Mouse (Mus musculus) midbrain, embryonic 10.5 days (tissue): ENCODE measurements at regions not wholly inside any gene's neighbourhood (a gene's known extent, or its start where the extent isn't known, plus 50 kb on each side); places are given as distances from the start of the nearest gene placed in this dataset.
"Not testable (repeated sequence)": the region's sequence is repeated elsewhere in the genome, so short reads cannot be mapped to it uniquely, and the experiment has no call there.

Experiments
- DNase-seq: peaks from one replicate; pipeline ENCODE4 v3.0.0-alpha.2; 2017; ENCODE audit warnings: low spot score
- H3K27ac ChIP-seq: fragments of 300-500 bp; sonication (generic); replicated peaks from 2 replicates; pipeline ENCODE4 v1.5.1; 2016; ENCODE audit warnings: mild to moderate bottlenecking
- H3K27me3 ChIP-seq: fragments of 300-500 bp; sonication (generic); 2 replicates; pipeline ENCODE4 v1.6.1; 2016; ENCODE audit warnings: low read depth, mild to moderate bottlenecking; ENCODE audit not compliant: poor library complexity, severe bottlenecking
- H3K36me3 ChIP-seq: fragments of 300-500 bp; sonication (generic); 2 replicates; pipeline ENCODE4 v1.6.1; 2016; ENCODE audit warnings: mild to moderate bottlenecking, moderate library complexity
- H3K4me1 ChIP-seq: fragments of 300-500 bp; sonication (generic); 2 replicates; pipeline ENCODE4 v1.6.1; 2016
- H3K4me3 ChIP-seq: fragments of 300-500 bp; sonication (generic); 2 replicates; pipeline ENCODE4 v1.5.1; 2016; ENCODE audit warnings: mild to moderate bottlenecking, moderate library complexity
- H3K9me3 ChIP-seq: fragments of 300-500 bp; sonication (generic); replicated peaks from 2 replicates; pipeline ENCODE4 v1.6.1; 2016; ENCODE audit warnings: mild to moderate bottlenecking
- WGBS: fragments of 180-500 bp; shearing (Covaris S2); methylation state at CpG from one replicate; pipeline ENCODE4 v1.1.7; 2016; 5-methylcytosine and 5-hydroxymethylcytosine counted together

DNA sequence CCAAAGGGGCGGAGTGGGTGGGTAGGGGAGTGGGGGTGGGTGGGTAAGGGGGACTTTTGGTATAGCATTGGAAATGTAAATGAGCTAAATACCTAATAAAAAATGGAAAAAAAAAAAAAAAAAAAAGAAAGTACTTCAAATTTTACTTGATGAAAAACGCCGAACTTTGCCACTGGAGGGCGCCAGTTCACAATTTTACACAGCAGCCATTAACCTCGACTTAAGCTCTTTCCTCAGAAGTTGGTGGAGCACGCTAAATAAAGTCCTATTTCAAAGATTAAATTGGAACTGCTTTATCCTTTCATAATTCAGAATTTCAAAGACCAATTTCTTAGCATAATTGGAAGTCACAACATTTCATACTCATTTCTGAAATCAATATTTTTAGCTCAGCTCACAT, 272.7 kb upstream of the Pdzrn3 start:
- H3K4me3 ChIP-seq, H3K27ac ChIP-seq, H3K36me3 ChIP-seq, H3K9me3 ChIP-seq, H3K4me1 ChIP-seq, H3K27me3 ChIP-seq: not testable (repeated sequence)
- DNase-seq, result peak; percentile 47
- 13% methylated on average over 5 of the region's 6 CpGs for WGBS

DNA sequence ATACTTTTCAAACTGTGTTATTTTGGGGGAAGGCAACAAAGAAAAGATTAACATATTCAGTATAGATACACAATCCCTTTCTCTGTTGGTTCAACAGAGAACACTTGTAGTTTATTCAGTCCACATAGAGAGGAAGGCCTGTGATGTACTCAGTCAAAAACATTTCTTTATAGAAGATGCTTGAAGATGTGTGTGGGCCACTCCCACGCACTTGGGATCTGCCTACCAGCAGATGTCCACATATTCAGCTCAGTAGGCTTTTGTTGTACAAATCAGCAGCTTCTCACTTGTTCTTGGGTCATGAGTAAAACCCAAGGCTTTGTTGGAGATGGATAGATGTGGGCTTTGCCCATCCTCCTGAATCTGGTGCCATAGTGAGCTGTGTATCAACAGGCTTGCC, 239.6 kb upstream of the Pdzrn3 start:
- DNase-seq, result no peak
- 62% methylated on average over 1 of the region's 1 CpGs for WGBS
- no peaks in the 10 kb centered on the region for H3K4me1 ChIP-seq

GRCm38 (mm10) chr6:101616776-101617175, 239.1 kb upstream of the Pdzrn3 start:
- Histone ChIP-seq H3K27ac (no peak overlapping the region), H3K27me3 (no peaks in the 10 kb centered on the region), H3K9me3 (no peaks in the 10 kb centered on the region), H3K4me3 (no peak overlapping the region), H3K36me3 (no peaks in the 10 kb centered on the region), H3K4me1 (no peaks in the 10 kb centered on the region)
- no peak for DNase-seq
- WGBS, result 50% methylated on average over 3 of the region's 3 CpGs

More for the DNA sequence above, 239.6 kb upstream of the Pdzrn3 start:
- Histone ChIP-seq H3K27me3 (no peaks in the 10 kb centered on the region), H3K36me3 (no peaks in the 10 kb centered on the region), H3K9me3 (no peaks in the 10 kb centered on the region), H3K27ac (no peak overlapping the region), H3K4me3 (no peak overlapping the region)

DNA sequence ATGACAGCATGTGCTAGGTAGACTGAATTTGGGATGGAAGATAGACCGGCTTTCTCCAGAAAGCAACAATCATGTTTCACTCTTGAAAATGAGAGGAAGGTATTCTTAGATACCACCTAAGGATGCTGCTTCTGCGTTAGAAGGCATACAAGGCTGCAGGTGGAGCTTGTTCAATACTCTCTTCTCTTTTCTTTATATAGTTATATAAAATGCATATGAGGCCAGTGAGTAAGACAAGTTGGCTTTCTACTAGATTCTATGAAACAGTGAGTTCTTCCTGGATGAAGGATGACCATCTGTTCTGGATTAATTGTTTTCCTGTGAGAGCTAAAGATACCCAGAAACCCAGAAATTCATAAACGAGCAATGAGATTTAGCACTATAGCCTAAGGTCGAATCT, 231.3 kb upstream of the Pdzrn3 start:
- Histone ChIP-seq H3K4me1 (no peaks in the 10 kb centered on the region), H3K4me3 (no peak overlapping the region), H3K9me3 (no peaks in the 10 kb centered on the region), H3K27me3 (no peaks in the 10 kb centered on the region), H3K27ac (no peak overlapping the region), H3K36me3 (no peaks in the 10 kb centered on the region)
- no peak for DNase-seq
- 92% methylated on average over 4 of the region's 4 CpGs for WGBS

- no peak overlapping the region for H3K4me3 ChIP-seq
- 92% methylated on average over 6 of the region's 6 CpGs for WGBS
- DNase-seq, result no peak
Measured at GRCm38 (mm10) chr6:101603083-101603482, 225.4 kb upstream of the Pdzrn3 start.

DNA sequence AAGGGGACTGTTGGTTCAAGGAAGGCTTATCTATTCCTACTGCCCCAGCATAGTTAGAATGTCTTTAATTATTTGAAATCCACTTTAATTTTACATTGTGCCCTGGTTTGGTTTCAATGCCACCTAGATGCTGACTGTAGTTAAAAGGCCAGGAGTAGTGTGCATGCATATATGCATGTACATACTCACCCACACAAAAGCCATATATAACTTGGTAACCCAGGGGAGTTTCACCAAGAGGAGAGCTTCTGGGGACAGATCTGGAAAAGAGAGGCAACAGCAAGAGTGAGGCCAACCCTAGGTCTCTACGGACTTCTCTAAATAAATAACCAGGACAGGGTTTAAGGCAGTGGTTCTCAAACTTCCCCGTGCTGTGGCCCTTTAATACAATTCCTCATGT, 219.3 kb upstream of the Pdzrn3 start:
- Histone ChIP-seq H3K27me3 (no peaks in the 10 kb centered on the region), H3K4me1 (no peaks in the 10 kb centered on the region), H3K9me3 (no peaks in the 10 kb centered on the region), H3K27ac (no peak overlapping the region), H3K36me3 (no peaks in the 10 kb centered on the region), H3K4me3 (no peak overlapping the region)
- 87% methylated on average over 2 of the region's 2 CpGs for WGBS
- no peak for DNase-seq

More at GRCm38 (mm10) chr6:101603083-101603482, 225.4 kb upstream of the Pdzrn3 start:
- H3K4me1 ChIP-seq, result no peaks in the 10 kb centered on the region
- no peaks in the 10 kb centered on the region for H3K9me3 ChIP-seq
- H3K27ac ChIP-seq, result no peak overlapping the region
- no peaks in the 10 kb centered on the region for H3K36me3 ChIP-seq
- no peaks in the 10 kb centered on the region for H3K27me3 ChIP-seq

GRCm38 (mm10) chr6:101593782-101594641, 216.3 kb upstream of the Pdzrn3 start:
- Histone ChIP-seq H3K4me3 (no peak overlapping the region), H3K36me3 (no peaks in the 10 kb centered on the region), H3K9me3 (no peaks in the 10 kb centered on the region), H3K4me1 (no peaks in the 10 kb centered on the region), H3K27ac (no peak overlapping the region), H3K27me3 (no peaks in the 10 kb centered on the region)
- no peak for DNase-seq
- 89% methylated on average over 12 of the region's 12 CpGs for WGBS

GRCm38 (mm10) chr6:101585871-101586270, 208.2 kb upstream of the Pdzrn3 start:
- Histone ChIP-seq H3K4me3 (no peak overlapping the region), H3K9me3 (0 out of 2 replicates have a peak, but pooled peaks cover 3% of the 10 kb centered on the region), H3K36me3 (no peaks in the 10 kb centered on the region), H3K27me3 (no peaks in the 10 kb centered on the region), H3K27ac (no peak overlapping the region), H3K4me1 (no peaks in the 10 kb centered on the region)
- 83% methylated on average over 16 of the region's 16 CpGs for WGBS
- DNase-seq, result no peak

GRCm38 (mm10) chr6:101580824-101581223, 203.1 kb upstream of the Pdzrn3 start:
- Histone ChIP-seq H3K4me3 (no peak overlapping the region), H3K36me3 (no peaks in the 10 kb centered on the region), H3K4me1 (no peaks in the 10 kb centered on the region), H3K9me3 (0 out of 2 replicates have a peak, but pooled peaks cover under 1% of the 10 kb centered on the region), H3K27me3 (no peaks in the 10 kb centered on the region), H3K27ac (no peak overlapping the region)
- no peak for DNase-seq
- 89% methylated on average over 4 of the region's 4 CpGs for WGBS

GRCm38 (mm10) chr6:101556096-101556495, 178.4 kb upstream of the Pdzrn3 start:
- no peak overlapping the region for H3K27ac ChIP-seq
- DNase-seq, result no peak
- 89% methylated on average over 1 of the region's 1 CpGs for WGBS
- H3K4me1 ChIP-seq, result peaks cover 4% of the 10 kb centered on the region
- H3K27me3 ChIP-seq, result no peaks in the 10 kb centered on the region
- no peaks in the 10 kb centered on the region for H3K36me3 ChIP-seq
- no peak overlapping the region for H3K4me3 ChIP-seq
- no peaks in the 10 kb centered on the region for H3K9me3 ChIP-seq

GRCm38 (mm10) chr6:101554965-101555604, 177.4 kb upstream of the Pdzrn3 start:
- no peaks in the 10 kb centered on the region for H3K9me3 ChIP-seq
- DNase-seq, result no peak
- H3K4me1 ChIP-seq, result peaks cover 13% of the 10 kb centered on the region
- 76% methylated on average over 2 of the region's 2 CpGs for WGBS
- H3K4me3 ChIP-seq, result no peak overlapping the region
- no peaks in the 10 kb centered on the region for H3K36me3 ChIP-seq
- no peaks in the 10 kb centered on the region for H3K27me3 ChIP-seq
- H3K27ac ChIP-seq, result no peak overlapping the region

DNA sequence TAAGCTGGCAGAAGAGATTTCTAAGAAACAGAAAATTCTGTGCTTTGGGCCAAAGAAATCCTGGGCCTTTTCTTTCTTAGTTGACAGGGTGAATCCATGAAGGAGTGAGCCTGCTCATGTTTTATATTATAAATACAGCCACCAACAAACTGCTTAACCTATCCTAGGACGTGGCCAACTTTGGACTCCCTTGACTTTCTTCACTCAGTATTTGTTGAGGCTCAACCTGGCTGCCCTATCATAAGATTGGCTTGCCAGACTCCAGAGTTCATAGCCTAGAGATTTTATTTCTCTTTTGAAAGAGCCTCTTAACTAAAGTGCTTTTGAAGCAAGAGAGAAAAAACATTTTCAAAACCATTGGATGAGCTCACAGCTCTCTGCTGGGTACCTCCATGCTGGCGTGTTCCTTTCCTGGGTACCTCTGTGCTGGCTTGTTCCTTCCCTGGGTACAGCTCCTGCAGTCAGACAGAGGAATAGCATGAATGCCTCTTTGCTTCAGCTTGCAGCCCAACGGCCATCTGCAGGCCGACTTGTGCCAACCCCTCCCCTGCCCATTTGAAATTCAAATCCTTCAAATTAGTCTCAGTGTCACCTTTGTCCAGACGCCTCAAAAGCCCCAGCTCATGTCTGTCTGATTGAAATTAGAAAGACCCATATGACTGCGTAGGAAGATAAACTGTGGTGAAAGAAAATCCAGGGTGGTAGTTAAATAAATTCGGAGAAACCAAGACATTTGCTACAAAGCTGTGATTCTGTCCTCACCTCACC, 173.0 kb upstream of the Pdzrn3 start:
- peak; percentile 41 for DNase-seq
- WGBS, result 21% methylated on average over 7 of the region's 7 CpGs

More for the DNA sequence above, 173.0 kb upstream of the Pdzrn3 start:
- H3K4me3 ChIP-seq, result no peak overlapping the region
- no peaks in the 10 kb centered on the region for H3K27me3 ChIP-seq
- no peaks in the 10 kb centered on the region for H3K36me3 ChIP-seq
- no peaks in the 10 kb centered on the region for H3K9me3 ChIP-seq
- peak overlapping the region; percentile 71 for H3K27ac ChIP-seq
- peaks cover 13% of the 10 kb centered on the region for H3K4me1 ChIP-seq
